Mouse (Mus musculus): ENCODE data around the gene Prkar2b. TPM values are rescaled to one million over a fixed set of nuclear protein-coding genes. Genes with fewer than 3 reads are reported as not detected.

Prkar2b gene
- total and polyA plus RNA-seq, 3 experiments = 2.5 to 6.1 (median 2.9) TPM

GRCm38 (mm10) chr12:31916691-31917090, 144.4 kb downstream of the Prkar2b start:
- Histone ChIP-seq H3K4me2 (ENCODE audit: insufficient read depth, low read depth, poor library complexity, severe bottlenecking) (no peak overlapping the region), H3K4me3 (replicated peaks in 1 of 3; ENCODE audit: low read depth in 2 of 3, low read length in 2 of 3, poor library complexity in 1 of 3) (no peak overlapping the region), H3K79me2 (replicated peaks; ENCODE audit: control insufficient read depth, extremely low read depth, insufficient read depth, poor library complexity, severe bottlenecking) (no peaks in the 10 kb centered on the region), H3K9me3 (replicated peaks; ENCODE audit: low read length) (no peaks in the 10 kb centered on the region), H3K36me3 (replicated peaks in 1 of 2; ENCODE audit: control insufficient read depth in 1 of 2, insufficient read depth in 1 of 2, low read length in 1 of 2) (peaks cover 12 to 57% of the 10 kb centered on the region in 2 experiments), H3K4me1 (ENCODE audit: control insufficient read depth in 1 of 2, insufficient read depth in 2 of 2) (no peaks in the 10 kb centered on the region), H3K9ac (ENCODE audit: insufficient read depth, low read depth) (no peak overlapping the region), H3K27me3 (replicated peaks) (no peaks in the 10 kb centered on the region), H3K27ac (ENCODE audit: insufficient read depth, low read depth) (no peak overlapping the region)
- dilution Hi-C loops (cut with MboI; ENCODE audit: extremely low pct_ligation_motif_present, extremely low pct_unique_long_range_greater_than_20kb, low sequenced_read_pairs) (no loop called here), in situ Hi-C loops (cut with MboI; ENCODE audit: low pct_ligation_motif_present, low pct_unique_long_range_greater_than_20kb, low sequenced_read_pairs) (no loop called here)
- no peak for TF ChIP-seq UBTF (IDR thresholded peaks at IDR 0.05; ENCODE audit: low read depth, low read length)
- no peak for TF ChIP-seq ETS1 (conservative IDR thresholded peaks at IDR 0.05; ENCODE audit: low read depth, low read length)
- no peak for TF ChIP-seq MAFK (IDR thresholded peaks at IDR 0.05; ENCODE audit: insufficient replicate concordance, low read length)
- no peak for TF ChIP-seq E2F4 (IDR thresholded peaks at IDR 0.05; ENCODE audit: insufficient replicate concordance, low read depth, low read length)
- TF ChIP-seq MYC (IDR thresholded peaks at IDR 0.05; ENCODE audit: low read depth, low read length) = no peak
- TF ChIP-seq SMC3 (IDR thresholded peaks at IDR 0.05; ENCODE audit: low read depth, low read length) = no peak
- no peak for TF ChIP-seq MEF2A (IDR thresholded peaks at IDR 0.05; ENCODE audit: borderline replicate concordance, low read depth, low read length)
- no peak for TF ChIP-seq BHLHE40 (IDR thresholded peaks at IDR 0.05; ENCODE audit: low read depth, low read length)
- DNase-seq (ENCODE audit: extremely low read depth) = no peak

- TF ChIP-seq E2F4 (IDR thresholded peaks at IDR 0.05; ENCODE audit: insufficient replicate concordance, low read depth, low read length) (no peak), RAD21 (IDR thresholded peaks at IDR 0.05; ENCODE audit: low read depth, low read length) (no peak), POLR2AphosphoS2 (IDR thresholded peaks at IDR 0.05; ENCODE audit: low read depth, low read length) (no peak), IRF4 (IDR thresholded peaks at IDR 0.05; ENCODE audit: low read depth, low read length) (no peak), JUN (IDR thresholded peaks at IDR 0.05; ENCODE audit: insufficient read depth, low read depth, low read length) (no peak), TCF12 (IDR thresholded peaks at IDR 0.05; ENCODE audit: low read depth, low read length) (no peak), ZKSCAN1 (IDR thresholded peaks at IDR 0.05; ENCODE audit: borderline replicate concordance, low read depth, low read length) (no peak), CHD2 (IDR thresholded peaks at IDR 0.05; ENCODE audit: low read length) (no peak), BHLHE40 (IDR thresholded peaks at IDR 0.05; ENCODE audit: low read depth, low read length) (no peak), RCOR1 (conservative IDR thresholded peaks at IDR 0.05; ENCODE audit: low read depth, low read length) (no peak), ZMIZ1 (IDR thresholded peaks at IDR 0.05; ENCODE audit: low read depth, low read length) (no peak), MAFK (IDR thresholded peaks at IDR 0.05; ENCODE audit: insufficient replicate concordance, low read length) (no peak), ELF1 (IDR thresholded peaks at IDR 0.05; ENCODE audit: low read depth, low read length) (no peak), MAZ (IDR thresholded peaks at IDR 0.05; ENCODE audit: low read depth, low read length) (no peak), MYC (IDR thresholded peaks at IDR 0.05; ENCODE audit: low read depth, low read length) (no peak), SIN3A (IDR thresholded peaks at IDR 0.05; ENCODE audit: low read length) (no peak), CHD1 (IDR thresholded peaks at IDR 0.05; ENCODE audit: low read depth, low read length) (no peak), EP300 (IDR thresholded peaks at IDR 0.05; ENCODE audit: low read length) (no peak), ZC3H11A (IDR thresholded peaks at IDR 0.05; ENCODE audit: low read depth, low read length) (no peak), NRF1 (IDR thresholded peaks at IDR 0.05; ENCODE audit: low read depth, low read length) (no peak)
- no peak overlapping the region for H3K4me3 ChIP-seq (replicated peaks in 1 of 3; ENCODE audit: low read depth in 2 of 3, low read length in 2 of 3, poor library complexity in 1 of 3)
- no peak overlapping the region for H3K4me2 ChIP-seq (ENCODE audit: insufficient read depth, low read depth, poor library complexity, severe bottlenecking)
- in situ Hi-C loops (cut with MboI; ENCODE audit: low pct_ligation_motif_present, low pct_unique_long_range_greater_than_20kb, low sequenced_read_pairs) (no loop called here), dilution Hi-C loops (cut with MboI; ENCODE audit: extremely low pct_ligation_motif_present, extremely low pct_unique_long_range_greater_than_20kb, low sequenced_read_pairs) (no loop called here)
- no peaks in the 10 kb centered on the region for H3K4me1 ChIP-seq (ENCODE audit: control insufficient read depth in 1 of 2, insufficient read depth in 2 of 2)
- no peak for DNase-seq (ENCODE audit: extremely low read depth)
- no peak overlapping the region for H3K27ac ChIP-seq (ENCODE audit: insufficient read depth, low read depth)
- H3K36me3 ChIP-seq (replicated peaks in 1 of 2; ENCODE audit: control insufficient read depth in 1 of 2, insufficient read depth in 1 of 2, low read length in 1 of 2) = peaks cover 0 to 35% of the 10 kb centered on the region in 2 experiments
- H3K27me3 ChIP-seq (replicated peaks) = no peaks in the 10 kb centered on the region
- H3K9me3 ChIP-seq (replicated peaks; ENCODE audit: low read length) = no peaks in the 10 kb centered on the region
- no peaks in the 10 kb centered on the region for H3K79me2 ChIP-seq (replicated peaks; ENCODE audit: control insufficient read depth, extremely low read depth, insufficient read depth, poor library complexity, severe bottlenecking)
- H3K9ac ChIP-seq (ENCODE audit: insufficient read depth, low read depth) = no peak overlapping the region
These were observed 147.5 kb downstream of the Prkar2b start for GRCm38 (mm10) chr12:31913614-31914013.
